Mouse (Mus musculus) liver, postnatal 0 days (tissue): Measurements from ENCODE around the gene Timp3.

Experiments
- CTCF ChIP-seq: sonication (generic); IDR thresholded peaks from 2 replicates; pipeline ENCODE4 v1.5.1; 2016; ENCODE audit warnings: antibody characterized with exemption, low read depth
- EP300 ChIP-seq: IDR thresholded peaks from 2 replicates; pipeline ENCODE4 v1.6.1; 2016; ENCODE audit warnings: antibody characterized with exemption, low read depth, mild to moderate bottlenecking

- TF ChIP-seq CTCF (no peak), EP300 (no peak)
These were observed 3.3 kb downstream of the Timp3 start for GRCm38 (mm10) chr10:86303495-86303876.
